Mouse (Mus musculus): ENCODE measurements at regions not wholly inside any gene's neighbourhood (a gene's known extent, or its start where the extent isn't known, plus 50 kb on each side); places are given as distances from the start of the nearest gene placed in this dataset.
A peak's percentile ranks its signal among the peaks of the same experiment; 100 is the strongest.

DNA sequence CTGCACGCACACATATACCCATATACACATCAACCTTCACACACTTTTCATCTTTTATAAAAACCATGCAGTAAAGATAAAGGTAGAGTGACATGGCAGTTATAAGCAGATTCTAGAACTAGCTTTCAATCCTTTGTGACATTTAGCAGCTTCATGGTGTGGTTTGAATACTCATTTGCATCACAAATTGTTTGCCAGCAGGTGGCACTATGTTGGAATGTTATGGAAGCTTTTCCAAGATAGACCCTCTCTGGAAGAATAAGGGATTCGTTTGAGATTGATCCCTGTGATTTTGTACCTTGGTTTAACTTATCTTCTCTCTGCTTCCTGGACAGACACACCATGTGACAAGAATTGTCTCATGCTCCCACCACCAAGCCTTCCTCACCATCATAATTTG, 61.8 kb upstream of the Mageb18 start:
- ATAC-seq (ENCODE audit: low FRiP score, low TSS enrichment) (no peak), DNase-seq (ENCODE audit: low spot score) (no peak)
- TF ChIP-seq CTCF (IDR thresholded peaks at IDR 0.05; ENCODE audit: low read depth) (peak; percentile 35), EP300 (optimal IDR thresholded peaks at IDR 0.05) (no peak)
- Histone ChIP-seq H3K4me1 (replicated peaks; ENCODE audit: control insufficient read depth, insufficient read depth) (no peaks in the 10 kb centered on the region), H3K9ac (ENCODE audit: low read length) (no peak overlapping the region), H3K27me3 (ENCODE audit: control insufficient read depth, insufficient read depth, low read length) (no peaks in the 10 kb centered on the region), H3K27ac (replicated peaks) (no peak overlapping the region), H3K36me3 (ENCODE audit: control insufficient read depth, insufficient read depth, low read length) (no peaks in the 10 kb centered on the region), H3K4me2 (replicated peaks; ENCODE audit: low read depth) (no peak overlapping the region), H3K9me3 (ENCODE audit: control insufficient read depth, low read length) (no peaks in the 10 kb centered on the region), H3K4me3 (ENCODE audit: low read depth, low read length) (no peak overlapping the region)
- 50% methylated on average over 2 of the region's 2 CpGs for WGBS

Measured in stomach, postnatal 0 days (tissue).